Mouse (Mus musculus): ENCODE measurements around the gene Tcerg1l. TPM values are rescaled to one million over a fixed set of nuclear protein-coding genes. Genes with fewer than 3 reads are reported as not detected.

Gene Tcerg1l
- polyA plus RNA-seq, 1 experiment from 2014 or later: 0.10 TPM

DNA sequence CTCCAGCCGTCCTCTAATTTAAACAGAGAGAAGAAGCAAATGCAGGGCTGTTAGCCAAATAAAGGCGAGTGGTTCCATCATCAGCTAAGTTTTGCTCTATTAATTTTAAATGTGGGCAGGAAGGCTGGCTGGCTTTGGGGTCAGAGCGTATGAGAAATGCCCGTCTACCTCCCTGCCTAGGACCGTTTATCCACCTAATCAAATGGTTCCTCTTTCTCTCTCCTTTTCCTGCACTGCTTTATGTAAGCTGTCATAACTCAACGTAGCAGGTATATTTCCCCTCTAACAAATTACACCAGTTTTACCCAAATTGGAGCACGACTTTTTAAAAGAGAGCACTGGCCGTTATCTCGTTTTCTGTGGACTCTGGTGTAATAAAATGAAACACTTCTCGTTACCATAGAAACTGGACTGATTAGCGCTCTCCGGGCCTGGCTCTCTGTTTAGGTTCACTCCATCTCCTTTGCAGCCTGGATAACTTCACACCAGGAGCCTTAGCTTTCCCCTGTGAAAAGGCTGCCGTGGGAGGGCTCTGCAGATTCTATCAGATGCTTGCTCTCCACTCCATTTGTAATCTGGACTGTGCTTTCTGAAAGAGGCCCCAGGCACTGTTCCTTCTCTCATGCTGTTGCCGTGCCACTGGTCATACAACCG lies 182.2 kb downstream of the Tcerg1l start:
- Histone ChIP-seq H3K4me2 (no peak overlapping the region), H3K4me1 (replicated peaks) (peaks cover 14% of the 10 kb centered on the region), H3K9me3 (replicated peaks) (no peaks in the 10 kb centered on the region), H3K27me3 (no peaks in the 10 kb centered on the region), H3K27ac (no peak overlapping the region), H3K9ac (no peak overlapping the region), H3K4me3 (no peak overlapping the region), H3K36me3 (no peaks in the 10 kb centered on the region)
- ATAC-seq (replicated peaks; ENCODE audit: insufficient number of reproducible peaks, insufficient read depth, low FRiP score, low read depth): no peak
- 45% methylated on average over 15 of the region's 15 CpGs for WGBS

DNA sequence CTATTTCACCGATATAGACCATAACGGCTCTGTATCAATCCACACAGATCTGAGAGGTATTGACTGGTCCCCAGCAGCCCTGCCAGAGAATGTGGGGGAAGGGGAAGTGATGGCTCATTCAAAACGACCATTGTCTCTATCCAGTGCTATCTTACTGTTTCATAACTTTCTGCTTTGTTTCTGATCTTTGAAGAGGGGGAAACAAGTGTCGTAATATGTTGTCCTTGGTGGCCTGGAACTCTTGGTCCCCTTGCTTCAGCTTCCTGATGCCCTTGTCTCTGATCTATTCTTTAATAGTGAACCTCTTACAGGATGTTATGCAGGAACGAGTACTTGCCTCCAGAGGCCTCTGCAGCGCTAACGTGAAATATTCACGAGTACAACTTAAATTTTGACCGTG lies 182.8 kb downstream of the Tcerg1l start:
- ATAC-seq (replicated peaks; ENCODE audit: insufficient number of reproducible peaks, insufficient read depth, low FRiP score, low read depth): no peak
- Histone ChIP-seq H3K4me2 (no peak overlapping the region), H3K36me3 (no peaks in the 10 kb centered on the region), H3K9me3 (replicated peaks) (no peaks in the 10 kb centered on the region), H3K4me1 (replicated peaks) (peaks cover 20% of the 10 kb centered on the region), H3K4me3 (no peak overlapping the region), H3K9ac (no peak overlapping the region), H3K27ac (no peak overlapping the region), H3K27me3 (no peaks in the 10 kb centered on the region)
- WGBS: 66% methylated on average over 9 of the region's 9 CpGs

GRCm38 (mm10) chr7:138209769-138210168 lies 187.8 kb downstream of the Tcerg1l start:
- no peaks in the 10 kb centered on the region for H3K27me3 ChIP-seq
- peak overlapping the region; percentile 6 for H3K4me3 ChIP-seq
- no peaks in the 10 kb centered on the region for H3K9me3 ChIP-seq (replicated peaks)
- H3K4me2 ChIP-seq: peak overlapping the region; percentile 50
- peak; percentile 75 for ATAC-seq (replicated peaks; ENCODE audit: insufficient number of reproducible peaks, insufficient read depth, low FRiP score, low read depth)
- H3K27ac ChIP-seq: 0 out of 2 replicates have a peak overlapping the region, but pooled peaks have one; percentile 41
- H3K9ac ChIP-seq: no peak overlapping the region
- H3K36me3 ChIP-seq: no peaks in the 10 kb centered on the region
- H3K4me1 ChIP-seq (replicated peaks): peaks cover 20% of the 10 kb centered on the region
- WGBS: 14% methylated on average over 5 of the region's 5 CpGs

GRCm38 (mm10) chr7:138205124-138205523 lies 192.4 kb downstream of the Tcerg1l start:
- no peak for ATAC-seq (replicated peaks; ENCODE audit: insufficient number of reproducible peaks, insufficient read depth, low FRiP score, low read depth)
- no peak overlapping the region for H3K4me3 ChIP-seq
- H3K9me3 ChIP-seq (replicated peaks): no peaks in the 10 kb centered on the region
- H3K27ac ChIP-seq: no peak overlapping the region
- H3K36me3 ChIP-seq: no peaks in the 10 kb centered on the region
- peaks cover 12% of the 10 kb centered on the region for H3K4me1 ChIP-seq (replicated peaks)
- H3K9ac ChIP-seq: no peak overlapping the region
- H3K4me2 ChIP-seq: no peak overlapping the region
- H3K27me3 ChIP-seq: no peaks in the 10 kb centered on the region
- WGBS: 77% methylated on average over 2 of the region's 2 CpGs

GRCm38 (mm10) chr7:138202162-138202832 lies 195.2 kb downstream of the Tcerg1l start:
- WGBS: 70% methylated on average over 15 of the region's 15 CpGs
- no peak for ATAC-seq (replicated peaks; ENCODE audit: insufficient number of reproducible peaks, insufficient read depth, low FRiP score, low read depth)
- Histone ChIP-seq H3K27ac (no peak overlapping the region), H3K4me1 (replicated peaks) (no peaks in the 10 kb centered on the region), H3K9me3 (replicated peaks) (no peaks in the 10 kb centered on the region), H3K36me3 (no peaks in the 10 kb centered on the region), H3K27me3 (no peaks in the 10 kb centered on the region), H3K4me3 (no peak overlapping the region), H3K4me2 (no peak overlapping the region), H3K9ac (no peak overlapping the region)

DNA sequence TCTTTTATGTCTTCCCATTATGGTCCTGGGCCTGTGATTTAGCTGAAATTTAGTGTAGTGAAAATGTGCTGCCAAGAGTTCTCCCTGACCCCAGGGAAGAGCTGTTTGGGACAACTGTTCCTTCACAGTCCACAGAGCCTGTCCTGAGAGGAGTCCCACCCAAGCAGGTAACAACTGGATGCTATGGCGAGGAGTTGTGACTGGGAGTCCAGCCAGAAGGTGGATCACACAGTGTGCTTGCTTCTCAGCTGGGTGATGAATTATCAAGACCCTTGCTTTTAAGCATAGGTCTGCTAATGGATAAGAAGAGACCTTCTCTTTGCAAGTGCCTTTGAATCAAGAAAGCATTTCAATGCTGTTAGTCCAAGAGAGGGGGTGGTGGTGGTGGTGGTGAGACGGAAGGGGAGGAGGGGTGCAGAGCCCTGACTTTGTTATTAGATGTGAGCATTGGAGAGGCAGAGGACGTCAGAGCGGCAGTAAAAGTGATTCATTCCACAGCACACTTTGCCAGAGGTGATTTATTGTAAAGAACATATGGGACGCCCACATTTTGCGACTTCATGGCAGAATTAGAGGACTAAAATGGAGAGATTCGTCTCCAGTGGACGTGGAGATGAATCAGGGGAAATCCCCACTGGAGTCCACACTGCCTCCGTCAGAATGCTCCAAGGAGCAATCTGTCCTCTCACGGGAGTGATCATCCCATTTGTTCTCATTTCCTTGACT lies 198.0 kb downstream of the Tcerg1l start:
- no peak overlapping the region for H3K9ac ChIP-seq
- H3K4me1 ChIP-seq (replicated peaks): no peaks in the 10 kb centered on the region
- no peaks in the 10 kb centered on the region for H3K9me3 ChIP-seq (replicated peaks)
- H3K27ac ChIP-seq: no peak overlapping the region
- no peak overlapping the region for H3K4me3 ChIP-seq
- ATAC-seq (replicated peaks; ENCODE audit: insufficient number of reproducible peaks, insufficient read depth, low FRiP score, low read depth): no peak
- H3K36me3 ChIP-seq: no peaks in the 10 kb centered on the region
- H3K4me2 ChIP-seq: no peak overlapping the region
- WGBS: 60% methylated on average over 10 of the region's 10 CpGs
- H3K27me3 ChIP-seq: no peaks in the 10 kb centered on the region

- 69% methylated on average over 2 of the region's 2 CpGs for WGBS
- Histone ChIP-seq H3K4me2 (no peak overlapping the region), H3K4me1 (replicated peaks) (no peaks in the 10 kb centered on the region), H3K9ac (no peak overlapping the region), H3K27me3 (no peaks in the 10 kb centered on the region), H3K4me3 (no peak overlapping the region), H3K9me3 (replicated peaks) (no peaks in the 10 kb centered on the region), H3K27ac (no peak overlapping the region), H3K36me3 (no peaks in the 10 kb centered on the region)
- ATAC-seq (replicated peaks; ENCODE audit: insufficient number of reproducible peaks, insufficient read depth, low FRiP score, low read depth): no peak
Observed at GRCm38 (mm10) chr7:138196139-138196538, 201.4 kb downstream of the Tcerg1l start.

GRCm38 (mm10) chr7:138184197-138184596 lies 213.3 kb downstream of the Tcerg1l start:
- Histone ChIP-seq H3K27me3 (no peaks in the 10 kb centered on the region), H3K36me3 (no peaks in the 10 kb centered on the region), H3K4me3 (no peak overlapping the region), H3K9me3 (replicated peaks) (no peaks in the 10 kb centered on the region), H3K9ac (no peak overlapping the region), H3K4me2 (no peak overlapping the region), H3K4me1 (replicated peaks) (no peaks in the 10 kb centered on the region), H3K27ac (no peak overlapping the region)
- no peak for ATAC-seq (replicated peaks; ENCODE audit: insufficient number of reproducible peaks, insufficient read depth, low FRiP score, low read depth)
- WGBS: 79% methylated on average over 5 of the region's 5 CpGs

- ATAC-seq (replicated peaks; ENCODE audit: insufficient number of reproducible peaks, insufficient read depth, low FRiP score, low read depth): no peak
- Histone ChIP-seq H3K4me3 (no peak overlapping the region), H3K27ac (no peak overlapping the region), H3K4me1 (replicated peaks) (no peaks in the 10 kb centered on the region), H3K9ac (no peak overlapping the region), H3K4me2 (no peak overlapping the region), H3K36me3 (no peaks in the 10 kb centered on the region), H3K27me3 (no peaks in the 10 kb centered on the region), H3K9me3 (replicated peaks) (no peaks in the 10 kb centered on the region)
- 63% methylated on average over 3 of the region's 3 CpGs for WGBS
Observed at GRCm38 (mm10) chr7:138182216-138182615, 215.3 kb downstream of the Tcerg1l start.

- Histone ChIP-seq H3K4me1 (replicated peaks) (peaks cover 8% of the 10 kb centered on the region), H3K9me3 (replicated peaks) (no peaks in the 10 kb centered on the region), H3K27ac (no peak overlapping the region), H3K4me3 (no peak overlapping the region), H3K9ac (no peak overlapping the region), H3K36me3 (no peaks in the 10 kb centered on the region), H3K4me2 (no peak overlapping the region), H3K27me3 (no peaks in the 10 kb centered on the region)
- WGBS: 63% methylated on average over 2 of the region's 2 CpGs
- ATAC-seq (replicated peaks; ENCODE audit: insufficient number of reproducible peaks, insufficient read depth, low FRiP score, low read depth): no peak
Observed at GRCm38 (mm10) chr7:138178617-138179016, 218.9 kb downstream of the Tcerg1l start.

DNA sequence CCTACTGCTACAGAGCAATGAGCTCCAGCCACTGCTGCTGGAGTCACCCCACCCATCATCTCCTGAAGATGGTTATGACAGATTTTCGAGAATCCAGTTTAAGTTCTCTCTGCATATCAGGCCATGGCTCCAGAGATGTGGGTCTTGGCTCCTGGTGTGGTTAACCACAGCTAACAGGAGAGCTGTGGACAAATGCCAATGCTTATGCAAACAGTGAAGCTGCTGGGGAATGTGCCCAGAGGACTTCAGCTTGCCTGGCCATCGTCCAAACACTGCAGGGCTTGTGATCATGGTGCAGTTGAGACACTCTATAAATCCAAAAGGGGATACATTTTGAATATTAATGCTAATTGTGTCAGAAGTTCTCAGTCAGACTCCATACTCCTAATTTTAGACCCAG lies 221.5 kb downstream of the Tcerg1l start:
- Histone ChIP-seq H3K36me3 (no peaks in the 10 kb centered on the region), H3K27me3 (no peaks in the 10 kb centered on the region), H3K9me3 (replicated peaks) (no peaks in the 10 kb centered on the region), H3K9ac (no peak overlapping the region), H3K27ac (no peak overlapping the region; the same call in 1 of the 2 replicates), H3K4me3 (no peak overlapping the region), H3K4me1 (replicated peaks) (peaks cover 8% of the 10 kb centered on the region), H3K4me2 (no peak overlapping the region)
- WGBS: 36% methylated on average over 2 of the region's 2 CpGs
- no peak for ATAC-seq (replicated peaks; ENCODE audit: insufficient number of reproducible peaks, insufficient read depth, low FRiP score, low read depth)

Measured in heart, embryonic 15.5 days (tissue).